Mouse (Mus musculus) cerebellum, adult 9-11 months (tissue): ENCODE data around the gene Glod5.
"Not testable (repeated sequence)": the region's sequence is repeated elsewhere in the genome, so short reads cannot be mapped to it uniquely, and the experiment has no call there.

Source experiments
- DNase-seq: peaks from one replicate; pipeline ENCODE4 v3.0.0; 2022

Gene Glod5

DNA sequence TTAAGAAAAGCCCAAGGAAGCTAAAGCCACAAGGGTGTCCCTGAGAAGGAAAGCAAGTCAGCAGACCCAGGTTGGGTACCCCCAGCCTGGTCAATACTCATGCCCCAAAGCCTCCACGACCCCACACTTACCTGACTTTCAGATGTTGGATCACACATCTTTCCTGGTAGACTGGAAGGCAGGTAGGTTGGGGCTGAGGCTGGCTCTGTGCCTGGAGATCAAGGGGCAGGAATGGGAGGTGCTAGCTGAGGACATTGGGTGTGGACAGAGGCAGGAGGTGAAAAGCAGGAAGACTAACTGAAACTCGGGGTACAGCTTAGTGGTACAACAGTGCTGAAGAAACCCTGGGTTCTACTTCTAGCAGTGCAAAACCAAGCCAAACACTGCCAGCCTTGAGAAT is at the start of gene Glod5:
Glod5 (minus strand) TSS at position 207 of the 400 bp plus-strand sequence.
- no peak for DNase-seq

DNA sequence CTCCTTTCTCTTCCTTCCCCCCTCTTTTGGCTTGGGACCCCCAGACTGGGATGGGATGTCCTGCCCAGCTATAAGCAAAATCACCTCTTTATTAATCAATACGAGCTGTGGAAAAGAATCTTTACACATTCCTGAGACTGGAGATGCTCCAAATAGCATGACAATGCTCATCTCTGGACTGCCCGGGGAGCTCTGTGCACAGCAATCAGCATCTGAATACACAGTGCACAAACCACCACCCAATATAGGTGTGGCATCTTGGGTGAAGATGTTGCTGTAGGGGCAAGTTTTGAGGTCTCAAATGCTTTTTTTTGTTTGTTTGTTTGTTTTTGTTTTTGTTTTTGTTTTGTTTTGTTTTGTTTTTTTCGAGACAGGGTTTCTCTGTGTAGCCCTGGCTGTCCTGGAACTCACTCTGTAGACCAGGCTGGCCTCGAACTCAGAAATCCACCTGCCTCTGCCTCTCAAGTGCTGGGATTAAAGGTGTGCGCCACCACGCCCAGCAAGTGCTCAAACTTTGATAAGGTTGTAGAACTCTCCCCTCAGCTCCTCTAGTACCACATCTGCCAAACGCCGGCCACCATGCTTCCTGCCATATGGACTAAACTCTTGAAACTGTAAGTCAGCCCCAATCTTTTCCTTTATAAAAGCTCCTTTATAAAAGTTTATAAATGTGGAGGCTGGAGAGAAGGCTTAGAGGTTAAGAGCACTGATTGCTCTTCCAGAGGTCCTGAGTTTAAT is 32.9 kb upstream of the Glod5 start:
- DNase-seq: not testable (repeated sequence)

DNA sequence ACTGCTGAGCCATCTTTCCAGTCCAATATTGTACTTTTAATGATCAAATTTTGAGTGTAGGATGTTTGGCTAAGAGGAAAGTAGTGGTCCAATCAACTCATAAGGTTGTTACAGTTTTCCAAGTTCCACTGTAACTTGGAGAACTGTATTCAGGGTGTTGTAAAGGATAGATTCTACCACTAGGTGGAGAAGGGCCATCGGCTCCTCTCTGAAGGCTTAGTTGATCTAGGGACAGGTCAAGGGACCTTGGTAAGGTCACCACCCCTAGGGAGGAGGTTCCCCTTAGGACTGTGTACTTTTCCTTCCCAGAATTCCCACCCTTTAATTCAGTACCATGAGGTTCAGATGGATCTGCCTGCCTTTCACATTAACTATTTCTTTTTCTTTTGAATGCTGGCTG is 14.7 kb upstream of the Glod5 start:
- no peak for DNase-seq

DNA sequence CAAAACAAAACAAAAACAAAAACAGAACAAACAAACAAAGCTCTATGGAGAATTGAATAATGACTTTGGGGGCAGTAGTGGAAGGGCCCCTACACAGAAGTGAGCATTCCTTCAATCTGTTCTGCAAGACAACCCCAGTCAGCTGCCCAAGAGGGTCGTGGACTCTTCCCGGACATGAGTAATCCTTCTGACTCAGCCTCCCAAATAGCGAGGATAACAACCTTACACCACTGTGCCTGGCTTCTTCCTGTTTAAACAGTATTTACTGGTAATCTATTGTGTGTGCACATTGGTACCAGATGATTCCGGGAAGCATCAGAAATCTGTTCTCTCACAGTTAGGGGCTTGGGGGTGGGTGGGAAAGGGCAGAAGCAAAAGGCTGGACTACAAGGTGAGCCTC is 8.5 kb upstream of the Glod5 start:
- no peak for DNase-seq

DNA sequence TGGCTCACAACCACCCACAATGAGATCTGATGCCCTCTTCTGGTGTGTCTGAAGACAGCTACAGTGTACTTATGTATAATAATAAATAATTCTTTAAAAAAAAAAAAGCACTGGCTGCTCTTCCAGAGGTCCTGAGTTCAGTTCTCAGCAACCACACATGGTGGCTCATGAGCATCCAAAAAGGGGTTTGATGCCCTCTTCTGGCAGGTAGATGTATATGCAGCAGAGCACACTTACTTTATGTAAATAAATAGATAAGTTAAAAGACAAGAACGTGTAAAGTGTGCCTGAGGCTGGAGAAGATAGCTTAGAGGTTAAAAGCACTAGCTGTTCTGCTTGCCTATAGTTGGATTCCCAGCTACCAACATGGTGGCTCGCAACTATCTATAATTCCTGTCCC is 6.5 kb upstream of the Glod5 start:
- no peak for DNase-seq

DNA sequence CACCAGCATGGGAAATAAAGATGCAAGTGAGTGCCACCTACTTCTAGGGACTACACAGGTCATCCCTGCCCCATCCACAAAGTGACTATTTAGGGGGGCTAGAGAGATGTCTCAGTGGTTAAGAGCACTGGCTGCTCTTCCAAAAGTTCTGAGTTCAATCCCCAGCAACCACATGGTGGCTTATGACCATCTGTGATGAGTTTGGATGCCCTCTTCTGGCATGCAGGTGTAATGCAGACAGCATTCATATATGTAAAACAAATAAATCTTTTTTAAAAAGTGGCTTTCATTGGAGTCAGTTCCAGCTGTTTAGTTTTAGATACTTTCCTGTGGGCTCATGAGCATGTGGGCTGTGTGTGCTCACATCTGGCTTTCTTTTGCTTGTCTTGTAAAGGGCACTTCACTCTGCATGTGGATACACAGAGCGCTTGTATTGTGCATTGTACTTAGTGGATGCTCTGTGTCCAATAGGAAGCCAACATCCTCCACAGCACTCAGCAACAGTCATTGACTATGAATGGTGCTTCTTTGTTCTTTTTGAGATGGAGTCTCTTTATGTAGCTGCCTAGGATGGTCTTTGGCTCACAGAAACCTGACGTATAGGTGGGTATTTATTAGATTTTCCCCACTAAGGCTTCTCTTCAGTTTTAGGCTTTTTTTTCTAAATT is 2.0 kb upstream of the Glod5 start:
- no peak for DNase-seq

DNA sequence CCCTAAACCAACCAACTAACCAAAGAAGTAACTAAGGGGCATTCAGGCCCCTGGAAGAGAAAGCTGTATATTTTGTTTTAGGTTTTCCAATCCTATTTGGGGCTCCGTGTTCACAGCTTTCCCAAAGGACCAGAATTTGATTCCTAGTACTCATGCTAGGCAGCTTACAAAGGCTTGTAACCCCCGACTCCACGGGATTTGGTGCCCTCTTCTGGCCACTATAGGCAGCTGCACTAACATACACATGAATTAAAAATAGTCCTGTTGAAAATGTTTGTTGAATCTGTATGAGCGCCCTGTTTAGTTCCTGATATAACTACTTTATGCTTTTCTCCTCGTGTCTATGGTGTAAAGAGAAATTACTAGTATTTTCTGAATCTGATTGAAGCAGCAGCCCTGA is 1.1 kb downstream of the Glod5 start:
- DNase-seq: peak; percentile 21

DNA sequence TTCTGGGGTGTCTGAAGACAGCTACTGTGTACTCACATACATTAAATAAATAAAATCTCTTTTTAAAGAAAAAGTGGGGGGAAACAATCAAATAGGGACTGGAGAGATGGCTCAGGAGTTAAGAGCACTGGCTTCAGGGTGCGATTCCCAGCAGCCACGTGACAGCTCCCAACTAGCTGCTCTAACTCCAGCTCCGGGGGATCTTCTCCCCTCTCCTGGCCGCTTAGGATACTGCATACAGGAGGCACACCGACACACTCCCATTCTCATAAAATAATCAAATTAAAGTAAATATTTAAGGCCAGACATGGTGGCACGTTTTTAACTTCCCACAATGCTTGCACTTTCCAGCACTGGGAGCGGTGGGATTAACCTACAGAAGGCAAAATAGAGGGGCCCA is 2.6 kb downstream of the Glod5 start:
- not testable (repeated sequence) for DNase-seq

DNA sequence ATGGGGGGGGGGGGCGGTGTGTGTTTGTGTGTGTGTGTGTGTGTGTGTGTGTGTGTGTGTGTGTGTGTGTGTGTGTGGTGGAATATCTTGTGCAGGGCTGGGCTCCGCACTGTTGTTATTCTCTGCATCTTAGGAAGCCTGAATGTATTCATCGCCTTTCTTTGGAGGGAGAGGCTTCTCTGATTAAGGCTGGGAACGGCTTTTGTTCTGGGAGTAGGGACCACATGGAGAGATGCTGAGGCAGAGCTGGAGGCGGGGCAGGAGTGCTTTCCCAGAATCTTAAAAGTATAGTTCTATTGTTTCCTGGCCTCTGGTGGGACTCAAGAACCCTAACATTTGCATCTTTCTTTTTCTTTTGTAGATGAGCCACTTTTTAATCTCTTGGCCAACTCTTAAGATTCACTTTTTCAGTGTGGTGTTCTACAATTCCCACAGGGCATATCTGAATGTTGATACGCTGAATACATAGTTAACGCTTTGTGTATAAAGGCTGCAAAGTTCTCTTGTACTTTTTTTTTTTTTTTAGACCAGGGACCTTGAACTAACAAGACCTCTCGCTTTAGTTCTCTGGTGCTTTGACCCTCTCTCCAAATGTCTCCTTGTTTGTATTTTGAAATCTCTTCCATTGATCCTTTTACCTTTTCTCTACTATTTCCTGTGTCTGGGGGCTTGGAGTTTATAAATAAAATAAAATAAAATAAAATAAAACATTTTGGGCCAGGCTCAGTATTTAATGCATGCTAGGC is 4.5 kb downstream of the Glod5 start:
- DNase-seq: no peak

DNA sequence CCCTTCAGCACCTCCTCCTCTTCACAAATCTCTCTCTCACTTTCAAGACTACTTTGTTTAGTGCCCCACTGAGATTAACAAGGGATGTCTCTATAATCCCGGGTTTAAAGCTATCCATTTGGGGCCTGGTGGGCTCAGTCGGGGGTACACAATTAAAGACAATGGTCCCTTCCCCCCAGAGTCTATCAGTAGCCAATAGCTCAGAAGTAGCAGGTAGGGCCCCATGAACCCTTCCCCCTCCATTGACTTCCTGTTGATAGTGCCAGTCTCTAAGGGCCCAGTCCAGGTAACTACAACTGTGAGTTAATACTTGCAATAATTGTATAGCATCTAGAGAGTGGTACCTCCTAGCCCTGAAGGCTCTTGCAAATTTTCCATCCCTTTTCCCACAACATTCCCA is 5.1 kb downstream of the Glod5 start:
- no peak for DNase-seq

DNA sequence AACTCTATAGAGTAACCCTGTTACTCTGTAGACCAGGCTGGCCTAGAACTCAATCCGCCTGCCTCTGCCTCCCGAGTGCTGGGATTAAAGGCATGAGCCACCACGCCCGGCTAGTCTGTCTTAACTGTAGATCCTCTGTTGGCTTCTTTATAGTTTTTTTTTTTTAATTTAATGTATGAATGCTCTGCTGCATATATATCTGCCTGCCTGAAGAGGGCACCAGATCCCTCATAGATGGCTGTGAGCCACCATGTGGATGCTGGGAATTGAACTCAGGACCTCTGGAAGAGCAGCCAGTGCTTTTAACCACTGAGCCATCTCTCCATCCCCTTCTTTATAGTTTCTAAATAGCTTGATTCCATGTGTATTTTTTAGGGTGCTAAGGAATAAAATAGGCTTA is 8.9 kb downstream of the Glod5 start:
- not testable (repeated sequence) for DNase-seq

DNA sequence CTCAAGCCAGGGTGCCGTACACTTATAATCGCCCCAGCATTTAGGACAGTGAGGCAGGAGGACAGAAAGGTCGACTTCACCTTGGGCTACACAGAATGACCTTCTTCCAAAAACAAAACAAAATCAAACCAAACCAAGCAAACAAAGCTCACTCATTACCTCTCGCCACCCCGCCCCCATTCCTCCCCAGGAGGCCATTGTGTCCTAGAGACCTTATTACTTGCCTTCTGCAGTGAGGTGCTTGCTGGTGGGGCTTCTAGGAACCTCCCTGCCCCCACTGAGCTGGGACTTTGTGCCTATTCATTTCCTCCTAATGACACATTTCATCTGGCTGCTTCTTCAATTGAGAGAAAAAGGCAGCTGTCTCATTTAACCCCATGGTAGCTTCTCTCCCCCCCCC is 9.7 kb downstream of the Glod5 start:
- DNase-seq: no peak

DNA sequence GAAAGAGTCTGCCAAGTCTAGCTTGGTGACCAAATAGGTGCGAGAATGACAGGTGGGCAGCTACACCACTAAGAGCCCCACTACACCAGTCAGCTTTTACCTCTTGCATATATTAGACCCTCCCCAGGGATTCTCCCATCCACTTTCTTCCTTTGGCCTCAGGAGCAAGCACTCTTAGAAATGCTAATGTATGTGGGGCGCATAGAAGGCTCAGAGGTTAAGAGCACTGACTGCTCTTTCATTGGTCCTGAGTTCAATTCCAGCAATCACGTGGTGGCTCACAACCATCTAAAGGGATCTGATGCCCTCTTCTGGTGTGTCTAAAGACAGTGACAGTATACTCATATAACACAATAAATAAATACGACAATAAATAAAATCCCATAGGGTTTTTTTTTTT is 15.3 kb downstream of the Glod5 start:
- no peak for DNase-seq

DNA sequence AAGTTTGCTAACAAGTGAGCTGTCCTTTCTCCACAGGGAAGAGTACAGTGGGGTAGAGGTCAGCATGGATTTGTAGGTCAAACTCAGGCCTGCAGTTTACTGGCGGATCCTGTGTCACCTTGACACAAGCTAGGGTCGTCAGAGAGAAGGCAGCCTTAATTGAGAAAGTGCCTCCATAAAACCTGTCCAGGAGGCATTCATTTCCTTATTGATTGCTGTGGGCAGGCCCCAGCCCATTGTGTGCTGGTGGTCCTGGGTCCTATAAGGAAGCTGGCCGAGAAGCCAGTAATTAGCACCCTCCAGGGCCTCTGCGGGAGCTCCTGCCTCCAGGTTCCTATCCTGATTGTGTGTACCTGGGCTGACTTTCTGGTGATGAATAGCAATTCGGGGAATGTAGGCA is 16.3 kb downstream of the Glod5 start:
- DNase-seq: no peak

DNA sequence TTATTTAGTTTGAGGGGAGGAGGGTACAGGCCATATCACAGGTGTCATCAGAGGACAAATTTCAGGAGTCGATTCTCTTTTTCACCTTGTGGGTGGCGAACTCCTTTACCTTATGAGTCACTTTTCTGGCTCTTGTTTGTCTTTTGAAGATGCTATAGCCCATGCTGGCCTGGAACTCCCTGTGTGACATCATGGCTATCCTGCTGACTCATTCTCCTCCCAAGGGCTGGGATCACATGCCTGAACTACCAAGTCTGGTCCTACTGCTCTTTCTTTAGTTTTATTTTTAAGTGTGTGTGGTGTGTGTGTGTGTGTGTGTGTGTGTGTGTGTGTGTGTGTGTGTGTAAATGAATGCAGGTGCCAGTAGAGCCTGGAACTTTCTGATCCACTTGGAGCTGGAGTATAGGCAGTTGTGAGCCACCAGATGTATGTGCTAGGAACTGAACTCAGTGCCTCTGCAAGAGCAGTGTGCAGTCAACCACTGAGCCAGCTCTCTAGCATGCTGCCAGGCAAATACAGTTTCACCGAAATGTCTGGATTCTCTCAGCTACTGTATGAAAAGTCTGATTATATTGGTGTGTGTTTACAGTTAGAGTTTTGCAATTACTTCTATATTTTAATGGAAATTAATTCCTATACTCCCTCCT is 17.6 kb downstream of the Glod5 start:
- no peak for DNase-seq

DNA sequence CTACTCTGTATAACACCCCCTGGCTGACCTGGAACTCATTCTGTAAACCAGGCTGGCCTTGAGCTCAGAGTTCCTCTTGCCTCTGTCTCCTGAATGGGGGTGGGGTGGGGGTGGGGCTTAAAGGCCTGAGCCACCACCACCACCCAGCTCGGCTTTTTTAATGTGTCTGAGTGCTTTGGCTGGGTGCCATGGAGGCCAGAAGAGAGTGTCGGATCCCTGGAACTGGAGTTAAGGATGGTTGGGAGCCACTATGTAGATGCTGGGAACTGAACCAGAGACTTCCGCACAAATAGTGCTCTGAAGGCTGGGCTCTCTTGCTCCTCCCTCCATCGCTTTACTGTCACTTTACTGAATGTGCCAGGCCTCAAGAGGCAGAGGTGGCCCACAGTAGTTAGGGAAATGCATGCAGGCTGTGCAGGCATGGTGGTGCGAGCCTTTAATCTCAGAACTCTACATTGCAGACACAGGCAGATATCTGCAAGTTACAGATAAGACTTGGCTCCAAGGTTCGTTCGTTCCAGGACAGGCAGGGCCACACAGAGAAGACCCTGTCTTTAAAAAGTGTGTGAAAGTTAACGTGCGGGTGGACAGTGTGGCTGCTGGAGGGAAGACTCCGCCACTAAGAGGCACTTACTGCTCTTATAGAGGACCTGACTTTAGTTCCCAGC is 25.1 kb downstream of the Glod5 start:
- no peak for DNase-seq

DNA sequence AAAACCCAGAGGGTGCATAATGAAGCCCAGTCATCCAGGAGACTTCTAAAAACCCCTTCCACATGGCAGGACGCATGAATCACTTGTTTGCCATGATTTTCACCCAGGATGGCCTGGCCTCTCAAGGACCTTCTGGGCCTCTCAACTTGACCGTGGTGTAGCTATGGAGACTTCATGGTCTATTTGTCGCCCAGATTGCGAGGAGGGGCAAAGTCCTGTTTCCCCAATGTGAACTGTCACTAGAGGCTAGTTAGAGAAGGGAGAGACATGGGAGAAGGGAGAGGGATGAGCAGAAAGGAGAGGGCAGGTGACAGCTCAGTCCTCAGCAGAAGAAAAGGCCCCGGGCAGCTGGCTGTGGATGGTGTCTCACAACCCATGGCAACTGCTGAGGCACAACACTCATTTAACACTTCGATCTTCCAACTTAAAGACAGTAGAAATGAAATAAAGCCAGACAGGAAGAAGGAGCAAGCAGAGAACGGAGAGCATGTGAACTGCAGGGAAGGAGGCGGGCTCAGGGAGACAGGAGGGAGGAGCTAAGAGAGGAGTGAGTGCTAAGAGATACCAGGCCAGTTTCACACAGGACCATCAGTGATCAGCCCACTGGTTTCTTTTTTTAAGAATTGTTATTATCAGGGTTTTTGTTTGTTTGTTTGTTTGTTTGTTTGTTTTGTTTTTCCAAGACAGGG is 25.8 kb downstream of the Glod5 start:
- DNase-seq: no peak

DNA sequence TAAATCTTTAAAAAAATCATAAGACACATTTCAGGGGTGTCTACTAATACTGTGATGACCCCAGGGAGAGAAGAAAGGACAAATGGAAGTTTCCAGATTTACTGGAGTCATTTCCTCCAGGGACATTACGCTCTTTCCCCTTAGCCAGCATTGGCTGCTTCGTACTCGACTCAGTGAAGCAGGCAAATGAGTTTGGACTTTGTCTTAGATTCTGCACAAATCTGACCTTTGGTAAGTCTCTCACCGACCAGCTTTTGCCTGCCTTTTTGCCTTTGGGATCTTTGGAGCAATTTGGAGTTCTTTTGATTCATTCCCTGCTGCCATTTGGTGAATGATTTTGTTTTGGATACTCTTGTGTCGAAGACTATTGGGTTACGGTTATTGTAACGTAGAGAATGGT is 36.9 kb downstream of the Glod5 start:
- no peak for DNase-seq

DNA sequence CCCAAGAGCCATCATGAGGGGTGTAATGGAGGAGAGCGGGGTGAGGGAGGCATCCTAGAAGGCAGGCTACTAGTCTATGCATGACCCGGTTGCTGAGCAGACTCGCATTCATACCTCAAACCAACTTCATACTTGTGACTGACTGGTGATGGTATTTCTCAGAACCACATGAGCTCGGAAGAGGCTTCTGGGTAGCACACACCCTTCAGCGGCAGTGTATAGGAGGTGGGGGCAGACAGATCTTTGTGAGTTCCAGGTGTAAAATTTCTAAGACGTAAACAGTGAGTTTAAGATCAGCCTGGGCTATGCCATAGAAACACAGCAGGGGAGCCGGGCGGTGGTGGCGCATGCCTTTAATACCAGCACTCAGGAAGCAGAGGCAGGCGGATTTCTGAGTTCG is 40.4 kb downstream of the Glod5 start, which contains the start of gene Gata1:
Gata1 (minus strand) TSS at position 180 of the 400 bp plus-strand sequence.
- DNase-seq: no peak

DNA sequence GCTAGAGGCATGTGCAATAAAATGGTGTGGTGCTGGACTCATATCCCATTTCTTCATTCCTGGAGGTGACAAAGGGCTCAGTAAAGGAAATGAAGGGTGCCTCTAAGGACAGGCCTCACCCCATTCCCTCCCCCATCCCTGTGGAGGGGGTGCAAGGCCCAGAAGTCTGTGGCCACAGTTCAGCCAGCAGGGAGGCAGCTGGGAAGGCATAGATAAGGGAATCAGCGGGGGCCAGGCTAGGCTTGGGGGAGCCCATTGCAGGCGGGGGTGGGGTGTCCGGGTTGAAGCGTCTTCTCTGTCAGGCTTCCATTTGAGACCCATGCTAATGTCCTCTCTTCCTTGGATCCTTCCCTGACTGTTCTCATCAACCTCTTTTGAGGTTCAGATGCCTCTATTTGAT is 47.0 kb downstream of the Glod5 start:
- DNase-seq: no peak

DNA sequence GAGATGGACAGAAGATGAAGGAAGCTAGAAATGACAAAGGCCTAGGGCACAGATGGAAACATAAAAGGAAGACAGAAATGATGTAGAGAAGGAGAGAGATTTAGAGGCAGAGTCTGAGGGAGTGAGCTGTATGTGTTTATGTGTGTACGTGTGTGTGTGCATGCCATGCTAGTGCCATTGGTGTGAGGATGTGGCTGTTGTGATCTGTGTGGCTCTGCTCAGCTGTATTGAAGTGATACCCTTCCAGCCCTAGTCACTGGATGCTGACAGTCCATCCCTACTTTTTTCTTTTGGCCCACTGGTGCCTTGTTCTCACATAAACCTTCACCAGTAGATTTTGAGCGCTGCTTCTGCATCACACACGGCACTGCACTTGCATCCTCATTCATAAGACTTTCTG is 49.4 kb downstream of the Glod5 start:
- DNase-seq: no peak

DNA sequence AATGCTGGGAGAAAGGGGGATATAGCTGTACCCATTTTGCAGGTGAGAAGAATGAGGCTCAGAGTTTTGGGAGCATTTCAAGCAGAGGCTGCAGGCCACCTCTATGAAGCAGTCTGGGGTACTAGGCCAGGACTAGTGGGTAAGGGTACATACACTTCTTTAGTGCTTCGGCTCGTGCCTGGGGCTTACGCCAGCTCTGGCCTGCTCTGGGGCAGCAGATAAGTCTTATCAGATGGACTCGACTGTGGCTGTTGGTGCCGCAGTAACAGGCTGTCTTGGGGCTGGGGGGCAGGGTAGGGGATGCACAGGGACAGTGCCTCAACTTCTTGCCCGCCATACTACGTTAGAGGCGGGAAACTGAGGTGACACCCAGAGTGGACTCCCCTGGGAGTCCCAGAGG is 50.1 kb downstream of the Glod5 start:
- no peak for DNase-seq
